Mouse (Mus musculus) left cerebral cortex, postnatal 25 days (tissue): ENCODE measurements around the gene Cobll1. TPM values are rescaled to one million over a fixed set of nuclear protein-coding genes. Genes with fewer than 3 reads are reported as not detected.

ENCODE experiments used
- DNase-seq, 2 experiments: peaks; one replicate each; pipeline ENCODE4 v3.0.0; 2022; ENCODE audit warnings: low spot score in 2 of 2, mixed read lengths in 1 of 2
- intact Hi-C: fragments of 180-260 bp; cut with DNase I; formaldehyde crosslinking; loops from one replicate; pipeline ENCODE4 v1.15.1; 2025
- total RNA-seq, 2 experiments: library from RNA; stranded (reverse); gene quantifications; 2 replicates each; pipeline ENCODE4 v1.2.3; 2021

Cobll1 gene
- total RNA-seq, 2 experiments from 2014 or later: 6.3 to 6.6 TPM

DNA sequence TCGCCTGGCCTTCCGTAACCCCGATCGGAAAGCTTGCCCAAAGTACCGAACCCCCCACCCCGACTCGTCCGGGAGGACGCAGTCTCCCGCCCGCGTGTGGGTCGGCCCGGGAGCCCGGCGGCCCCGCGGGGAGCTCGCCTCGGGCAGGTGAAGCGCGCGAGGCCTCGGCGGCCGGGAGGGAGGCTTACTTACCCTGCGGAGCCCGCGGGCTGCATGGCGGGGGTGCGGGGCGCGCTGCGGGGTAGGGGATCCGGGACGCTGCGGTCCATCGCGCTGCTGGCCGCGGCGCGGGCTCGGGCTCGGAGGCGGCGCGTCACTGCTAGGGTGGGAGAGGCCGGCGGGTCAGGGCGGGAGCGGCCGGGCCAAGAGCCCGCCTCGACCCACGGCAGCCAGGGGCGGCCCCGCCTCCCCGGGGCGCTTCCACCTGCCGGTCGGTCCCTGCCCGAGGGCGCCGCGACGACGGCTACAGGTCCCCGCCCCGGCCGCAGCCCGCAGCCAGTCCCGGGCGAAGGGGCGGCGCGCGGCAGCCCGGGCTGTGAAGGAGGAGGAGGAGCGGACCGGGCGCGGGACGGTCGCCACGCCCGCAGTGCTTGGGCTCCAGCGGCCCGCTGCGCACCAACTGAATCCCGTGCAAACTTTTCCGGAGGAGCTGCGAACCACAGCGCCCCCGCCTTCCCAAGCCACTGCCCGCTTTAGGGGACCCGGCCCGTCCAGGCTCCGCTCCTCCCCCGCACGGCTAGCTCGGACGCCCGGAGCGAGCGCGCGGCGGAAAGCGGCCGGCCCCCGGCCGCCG lies 836 bp downstream of the Cobll1 start:
- DNase-seq: peak; percentile 41 to 44
- intact Hi-C loops: loop anchor here (2.0 to 5.0 kb wide), 2 partner anchors 94 kb away; no protein-coding TSS in a partner anchor

DNA sequence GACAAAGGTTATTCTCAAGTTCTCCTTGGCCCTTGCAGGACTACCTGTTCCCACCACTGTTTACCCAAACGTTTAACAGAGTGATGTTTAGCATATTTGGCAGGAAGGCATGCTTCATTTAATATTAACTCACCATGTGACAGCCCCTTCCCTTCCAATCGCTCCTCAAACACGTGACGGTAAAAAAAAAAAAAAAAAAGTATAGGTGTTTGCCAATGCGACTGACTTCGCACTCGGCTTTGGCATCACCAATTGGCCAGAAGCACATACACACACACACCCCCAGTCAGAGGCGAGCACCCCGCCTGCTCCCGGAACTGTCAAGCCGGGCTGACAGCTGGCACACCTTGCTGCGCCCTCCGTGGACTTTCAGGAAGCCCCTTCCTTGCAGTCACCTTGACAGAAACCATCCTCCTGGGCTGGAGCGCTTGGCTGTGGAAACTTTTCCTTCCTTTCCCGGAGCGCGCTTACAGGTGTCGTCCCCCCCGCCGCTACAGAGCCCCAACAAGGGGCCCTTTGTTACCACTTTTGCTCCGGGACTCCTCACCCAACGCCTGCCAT lies 1.5 kb downstream of the Cobll1 start:
- no peak for DNase-seq
- intact Hi-C loops: loop anchor here (2.0 to 5.0 kb wide), 2 partner anchors 93 to 95 kb away; no protein-coding TSS in a partner anchor

GRCm38 (mm10) chr2:65237116-65237515 lies 2.1 kb downstream of the Cobll1 start:
- intact Hi-C loops: loop anchor here (5.0 kb wide), 1 partner anchor 95 kb away; no protein-coding TSS in a partner anchor
- no peak for DNase-seq

- DNase-seq: no peak
- intact Hi-C loops: loop anchor here (5.0 kb wide), 1 partner anchor 96 kb away; no protein-coding TSS in a partner anchor
These were observed 2.6 kb downstream of the Cobll1 start for GRCm38 (mm10) chr2:65236644-65237043.

DNA sequence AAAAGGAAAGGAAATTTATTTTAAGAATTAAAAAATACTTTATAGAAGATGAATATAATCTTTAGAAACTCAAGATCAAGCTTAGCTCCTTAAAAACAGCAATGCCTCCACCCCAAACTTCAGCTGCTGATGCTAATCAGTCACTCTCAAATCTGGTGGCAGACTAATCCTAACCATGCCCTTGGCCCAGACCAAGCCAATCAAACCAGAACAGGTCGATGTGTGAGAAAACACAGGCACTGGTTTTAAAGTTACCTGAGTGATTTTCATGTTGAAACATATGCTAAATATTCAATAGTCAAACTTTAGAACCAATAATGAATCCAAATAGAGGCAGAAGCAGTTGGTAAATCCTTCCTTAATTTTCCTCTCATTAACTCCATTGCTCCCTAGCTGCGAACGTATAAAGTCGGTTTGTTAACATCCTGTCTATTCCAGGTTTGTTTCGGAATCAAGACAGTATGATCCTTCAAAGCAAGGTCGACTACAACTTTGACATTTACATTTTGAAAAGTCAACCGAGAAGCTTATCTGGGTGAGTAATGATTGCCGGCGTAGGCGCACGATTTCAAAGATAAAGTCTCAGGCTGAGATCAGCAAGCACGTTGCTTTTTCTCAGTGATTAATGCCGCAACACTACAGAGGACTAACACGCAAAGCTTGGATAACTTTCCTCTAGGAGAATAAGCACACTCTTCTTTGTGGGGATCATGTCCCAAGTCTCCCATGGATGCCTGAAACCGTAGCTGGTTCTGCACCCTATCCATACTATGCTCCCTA lies 6.3 kb downstream of the Cobll1 start:
- intact Hi-C loops: no loop called here

GRCm38 (mm10) chr2:65228426-65228825 lies 10.8 kb downstream of the Cobll1 start:
- no peak for DNase-seq
- intact Hi-C loops: no loop called here

More for the DNA sequence above, 6.3 kb downstream of the Cobll1 start:
- DNase-seq: no peak

DNA sequence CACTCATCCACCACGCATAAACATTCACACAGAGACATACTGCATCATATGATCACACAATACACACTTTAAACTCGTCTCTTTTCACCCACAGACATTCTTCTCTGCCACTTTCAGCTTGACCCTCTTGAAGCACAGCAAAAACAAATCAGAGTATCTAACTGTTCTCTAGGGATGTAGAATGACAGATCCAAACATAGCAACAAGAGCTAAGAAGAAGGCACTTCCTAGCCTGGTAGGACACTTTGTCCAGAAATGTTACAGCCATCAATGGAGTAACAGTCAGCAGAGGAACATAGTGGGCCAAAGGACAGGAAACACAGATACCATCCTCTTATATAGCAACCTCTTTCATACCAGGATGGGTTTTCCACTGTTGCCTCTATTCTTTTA lies 11.3 kb downstream of the Cobll1 start:
- intact Hi-C loops: no loop called here
- no peak for DNase-seq

DNA sequence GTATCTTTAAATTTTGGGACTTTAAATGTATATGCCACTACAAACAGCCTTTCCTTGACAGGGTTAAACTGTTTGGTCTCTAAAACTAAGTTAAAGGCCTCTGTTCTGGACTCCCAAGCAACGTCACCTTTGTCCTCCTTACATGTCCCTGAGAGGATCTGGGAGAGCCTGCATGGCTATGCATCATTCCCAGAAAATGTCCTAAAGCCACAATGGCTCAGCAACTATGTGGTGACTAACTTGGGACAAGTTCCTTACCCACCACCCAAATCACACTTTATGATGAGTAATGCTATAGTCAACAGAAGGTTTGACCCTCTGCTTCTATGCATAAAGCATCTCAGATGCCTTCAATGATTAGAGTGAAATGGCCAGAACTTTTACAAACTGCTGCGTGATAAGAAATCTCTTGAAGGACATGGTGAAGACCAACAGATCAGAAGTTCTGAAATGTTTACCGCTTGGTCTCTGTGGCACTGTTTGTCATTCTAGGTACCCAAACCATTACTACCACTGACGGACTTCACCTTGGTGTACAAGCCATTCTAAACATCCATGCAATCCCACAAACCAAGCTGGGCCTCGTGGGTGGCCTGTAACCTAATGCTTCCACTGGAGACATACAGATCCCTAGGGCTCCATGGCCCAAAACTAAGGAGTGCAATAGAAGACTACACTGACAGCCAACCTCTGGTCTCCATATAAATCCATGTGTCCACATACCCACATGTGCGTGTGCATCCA lies 11.9 kb downstream of the Cobll1 start:
- intact Hi-C loops: no loop called here
- no peak for DNase-seq

DNA sequence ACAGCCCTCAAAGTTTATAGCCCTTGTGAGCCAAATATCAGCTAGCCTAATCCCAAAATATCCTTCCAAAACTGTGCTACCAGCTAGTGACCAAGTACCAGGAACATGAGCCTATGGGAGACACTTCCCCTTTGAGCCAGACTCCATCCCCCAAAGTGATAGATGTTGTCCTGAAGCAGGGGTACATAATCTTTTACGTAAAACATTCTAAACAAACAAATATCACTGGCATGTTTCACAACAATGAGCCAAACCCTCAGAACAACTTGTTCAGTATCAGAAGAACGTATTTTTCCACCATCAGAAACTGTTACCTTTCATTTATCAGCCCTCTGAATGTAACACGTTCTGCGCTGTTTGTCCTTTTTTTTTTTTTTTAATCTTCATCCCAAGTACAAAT lies 12.7 kb downstream of the Cobll1 start:
- no peak for DNase-seq
- intact Hi-C loops: no loop called here

DNA sequence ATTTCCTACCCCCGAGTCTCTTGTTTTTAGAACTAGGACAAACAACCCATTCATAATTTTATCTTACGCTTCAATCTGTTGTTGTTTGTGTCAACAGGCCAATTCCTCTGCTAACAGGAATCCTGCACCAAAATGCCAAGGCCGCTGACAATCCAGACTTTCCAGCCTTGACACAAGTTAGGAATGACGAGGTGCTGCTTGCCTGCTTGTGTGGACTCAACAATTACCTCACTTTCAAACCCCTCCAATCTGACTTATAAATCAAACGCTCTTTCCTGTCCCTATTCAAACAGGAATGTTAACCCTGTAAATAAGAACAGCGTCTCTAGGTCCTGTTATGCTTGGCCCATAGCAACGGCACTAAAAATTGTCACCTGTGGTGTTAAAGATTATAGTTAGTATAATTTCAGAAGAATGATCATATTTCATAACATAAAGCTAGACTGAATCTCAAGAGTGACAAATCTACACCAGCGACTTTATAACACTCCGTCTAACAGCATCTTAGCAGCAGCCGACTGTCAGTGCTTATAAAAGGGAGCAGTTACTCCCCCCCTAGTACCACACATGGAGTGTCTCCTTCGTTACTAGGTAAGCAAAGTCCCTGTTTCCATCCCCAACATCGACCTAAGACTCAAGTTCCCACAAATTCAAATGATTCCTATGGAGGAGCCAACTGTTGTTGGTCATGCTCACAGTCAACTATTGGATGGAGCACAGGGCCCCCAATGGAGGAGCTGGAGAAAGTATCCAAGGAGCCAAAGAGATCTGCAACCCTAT lies 15.1 kb downstream of the Cobll1 start:
- DNase-seq: no peak
- intact Hi-C loops: no loop called here

DNA sequence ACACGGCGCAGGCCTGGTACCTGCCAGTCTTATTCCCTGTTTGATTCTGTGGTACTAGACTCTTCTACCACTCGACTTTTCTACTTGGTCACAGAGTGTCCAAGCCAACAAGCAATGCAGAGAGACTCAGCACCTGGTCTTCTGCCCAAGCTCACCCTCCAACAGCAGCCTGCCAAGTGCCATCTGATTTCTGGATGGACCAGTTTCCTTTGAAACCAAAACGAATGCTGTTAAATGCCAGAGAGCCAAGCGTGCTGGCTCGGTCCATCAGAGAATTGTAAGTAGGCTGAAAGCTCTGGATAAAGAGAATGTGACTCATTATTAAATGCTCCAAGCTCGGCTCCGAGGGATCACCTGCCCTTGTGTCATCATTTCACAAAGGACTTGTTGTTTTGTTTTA lies 16.2 kb downstream of the Cobll1 start:
- DNase-seq: no peak
- intact Hi-C loops: no loop called here

DNA sequence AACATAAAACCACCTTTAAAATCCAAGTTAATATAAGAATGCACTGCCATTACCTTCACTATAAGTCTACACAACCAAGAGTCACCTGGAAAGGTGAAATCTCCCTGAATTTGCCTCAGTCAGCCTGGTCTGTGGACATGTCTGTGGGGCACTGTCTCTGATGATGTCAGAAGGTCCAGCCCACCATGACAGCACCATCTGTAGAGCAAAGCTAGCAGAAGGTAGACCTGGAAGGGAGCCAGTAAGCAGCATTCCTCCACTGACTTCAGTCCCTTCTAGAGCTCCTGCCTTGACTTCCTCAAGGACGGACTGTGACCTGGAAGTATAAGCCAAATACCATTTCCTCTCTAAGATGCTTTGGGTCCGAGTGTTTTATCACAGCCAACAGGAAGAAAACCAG lies 17.6 kb downstream of the Cobll1 start:
- intact Hi-C loops: no loop called here
- no peak for DNase-seq

- no peak for DNase-seq
- intact Hi-C loops: no loop called here
These were observed 18.6 kb downstream of the Cobll1 start for GRCm38 (mm10) chr2:65220563-65220962.

DNA sequence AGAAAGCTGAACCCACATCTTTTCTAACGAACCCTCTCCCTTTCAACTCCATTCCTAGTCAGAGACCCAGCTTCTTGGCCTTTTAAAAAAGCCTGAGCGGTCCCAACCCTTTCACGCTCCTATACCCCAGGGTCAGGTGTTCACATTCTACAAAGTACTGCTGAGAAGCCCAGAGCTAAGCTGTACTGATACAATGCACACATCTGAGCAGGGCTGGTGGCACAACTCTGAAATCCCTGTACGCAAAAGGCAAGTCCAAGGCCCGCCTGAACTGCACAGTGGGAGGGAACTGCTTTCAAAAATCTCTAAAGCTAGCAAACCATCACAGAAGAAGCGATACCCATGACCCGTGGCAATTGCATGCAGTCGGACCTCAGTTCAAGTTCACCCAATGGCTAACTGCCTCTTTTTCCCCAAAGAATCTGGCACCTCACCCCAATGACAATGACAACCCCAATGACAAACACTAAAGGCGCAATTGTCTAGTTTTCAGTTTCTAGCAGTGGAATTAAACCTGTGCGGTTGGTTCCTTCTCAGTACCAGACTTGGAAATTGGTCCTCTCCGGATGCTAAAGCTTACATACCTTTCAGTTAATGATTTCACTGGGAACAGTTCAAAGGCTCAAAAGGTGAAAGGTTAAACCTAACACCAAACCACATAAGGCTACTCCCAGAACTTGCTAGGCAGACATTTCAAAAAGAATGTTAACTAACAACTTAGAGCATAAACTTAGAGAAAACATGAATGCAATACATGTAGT lies 19.6 kb downstream of the Cobll1 start:
- intact Hi-C loops: no loop called here
- no peak for DNase-seq

DNA sequence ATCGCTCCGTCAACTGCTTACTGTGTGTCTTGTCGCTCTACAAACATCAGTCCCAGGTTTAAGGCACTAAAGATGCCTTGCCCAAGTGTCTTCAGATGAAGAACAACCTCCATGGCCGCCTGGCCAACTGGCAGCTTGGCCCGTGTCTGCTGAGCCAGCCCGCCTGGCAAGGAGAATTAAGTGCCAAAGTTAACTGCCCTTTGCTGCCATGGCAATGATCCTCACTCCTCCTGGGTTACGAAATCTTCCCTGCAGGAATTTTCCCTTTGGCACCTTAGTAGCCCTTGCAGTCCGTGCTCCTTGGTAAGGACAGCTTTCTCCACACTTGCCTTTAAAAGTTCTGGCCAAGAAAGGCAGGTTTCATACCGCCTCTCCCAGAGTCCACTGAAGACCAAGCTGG lies 20.9 kb downstream of the Cobll1 start:
- peak in 1 of 2 experiments; percentile 21 for DNase-seq
- intact Hi-C loops: no loop called here

- no peak for DNase-seq
- intact Hi-C loops: no loop called here
These were observed 21.5 kb downstream of the Cobll1 start for GRCm38 (mm10) chr2:65217677-65218076.

DNA sequence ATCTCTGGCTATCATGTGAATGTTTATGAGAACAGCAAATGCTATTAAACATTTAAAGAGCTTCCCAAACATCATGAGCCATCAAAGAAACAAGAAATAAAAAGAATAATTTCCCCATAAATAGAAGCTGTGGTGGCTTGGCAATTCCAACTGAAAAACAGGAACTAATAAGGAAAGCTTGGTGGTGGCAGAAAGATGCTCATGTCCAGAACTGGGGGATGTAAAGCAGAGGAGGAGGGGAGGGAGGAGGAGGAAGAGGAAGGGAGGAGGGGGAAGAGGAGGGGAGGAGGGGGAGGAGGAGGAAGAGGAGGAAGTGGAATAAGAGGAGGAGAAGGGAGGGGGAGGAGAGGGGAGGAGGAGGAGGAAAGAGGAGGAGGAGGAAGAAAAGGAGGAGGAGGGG lies 23.0 kb downstream of the Cobll1 start:
- intact Hi-C loops: no loop called here
- no peak for DNase-seq

DNA sequence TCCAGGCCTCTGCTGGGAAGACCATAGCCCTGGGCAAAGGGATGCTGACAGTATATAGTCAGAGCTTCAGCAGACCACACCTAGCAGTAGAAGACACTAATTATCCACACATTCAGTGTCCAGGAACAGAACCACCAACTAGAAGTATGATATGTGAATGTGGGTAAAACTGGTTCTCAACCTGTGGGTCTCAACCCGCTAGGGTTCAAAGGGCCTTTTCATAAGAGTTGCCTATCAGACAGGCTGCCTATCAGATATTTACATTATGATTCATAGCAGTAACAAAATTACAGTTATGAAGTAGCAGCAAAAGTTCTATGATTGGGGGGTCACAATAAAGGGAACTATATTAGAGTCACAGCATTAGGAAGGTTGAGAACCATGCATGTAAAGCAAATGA lies 24.6 kb downstream of the Cobll1 start:
- DNase-seq: no peak
- intact Hi-C loops: no loop called here
